Mouse (Mus musculus): Measurements from ENCODE around the gene Npas2. TPM values are rescaled to one million over a fixed set of nuclear protein-coding genes. Genes with fewer than 3 reads are reported as not detected.

Npas2 gene
- total and polyA plus RNA-seq, 3 experiments, result 0.05 TPM; not detected in 2

GRCm38 (mm10) chr1:39349001-39349400, 155.5 kb downstream of the Npas2 start:
- DNase-seq (ENCODE audit: low spot score) (no peak), ATAC-seq (ENCODE audit: extremely low read depth, insufficient number of reproducible peaks, low FRiP score, poor library complexity, severe bottlenecking) (no peak)
- Histone ChIP-seq H3K27me3 (ENCODE audit: insufficient read depth, low read length) (peaks cover 24% of the 10 kb centered on the region), H3K4me3 (ENCODE audit: low read depth, low read length) (no peak overlapping the region), H3K36me3 (replicated peaks) (no peaks in the 10 kb centered on the region), H3K9me3 (replicated peaks) (no peaks in the 10 kb centered on the region), H3K4me1 (ENCODE audit: insufficient read depth, low read depth, low read length) (no peaks in the 10 kb centered on the region)
- no peak for TF ChIP-seq GATA2 (IDR thresholded peaks at IDR 0.05; ENCODE audit: borderline replicate concordance, low read depth, low read length)
- no peak for TF ChIP-seq CTCF (IDR thresholded peaks at IDR 0.05; ENCODE audit: low read depth, low read length)
- TF ChIP-seq GATA1 (IDR thresholded peaks at IDR 0.05; ENCODE audit: borderline replicate concordance, low read length), result no peak

- Histone ChIP-seq H3K9me3 (replicated peaks) (no peaks in the 10 kb centered on the region), H3K4me1 (ENCODE audit: insufficient read depth, low read depth, low read length) (no peaks in the 10 kb centered on the region), H3K4me3 (ENCODE audit: low read depth, low read length) (no peak overlapping the region), H3K36me3 (replicated peaks) (no peaks in the 10 kb centered on the region), H3K27me3 (ENCODE audit: insufficient read depth, low read length) (peaks cover 24% of the 10 kb centered on the region)
- no peak for DNase-seq (ENCODE audit: low spot score)
- no peak for ATAC-seq (ENCODE audit: extremely low read depth, insufficient number of reproducible peaks, low FRiP score, poor library complexity, severe bottlenecking)
- TF ChIP-seq GATA2 (IDR thresholded peaks at IDR 0.05; ENCODE audit: borderline replicate concordance, low read depth, low read length) (no peak), CTCF (IDR thresholded peaks at IDR 0.05; ENCODE audit: low read depth, low read length) (no peak), POLR2AphosphoS5 (IDR thresholded peaks at IDR 0.05; ENCODE audit: insufficient replicate concordance, low read depth, low read length) (no peak), GATA1 (IDR thresholded peaks at IDR 0.05; ENCODE audit: borderline replicate concordance, low read length) (no peak), TAL1 (conservative IDR thresholded peaks at IDR 0.05; ENCODE audit: low read depth, low read length) (no peak)
These were observed 155.9 kb downstream of the Npas2 start for GRCm38 (mm10) chr1:39349427-39349826.

GRCm38 (mm10) chr1:39361754-39362514, 168.4 kb downstream of the Npas2 start:
- TF ChIP-seq GATA2 (IDR thresholded peaks at IDR 0.05; ENCODE audit: borderline replicate concordance, low read depth, low read length) (no peak), CTCF (IDR thresholded peaks at IDR 0.05; ENCODE audit: low read depth, low read length) (no peak), GATA1 (IDR thresholded peaks at IDR 0.05; ENCODE audit: borderline replicate concordance, low read length) (no peak), TAL1 (conservative IDR thresholded peaks at IDR 0.05; ENCODE audit: low read depth, low read length) (no peak), POLR2AphosphoS5 (IDR thresholded peaks at IDR 0.05; ENCODE audit: insufficient replicate concordance, low read depth, low read length) (no peak)

GRCm38 (mm10) chr1:39362515-39362893, 169.0 kb downstream of the Npas2 start:
- H3K9me3 ChIP-seq (replicated peaks), result no peaks in the 10 kb centered on the region
- no peaks in the 10 kb centered on the region for H3K36me3 ChIP-seq (replicated peaks)
- TF ChIP-seq CTCF (IDR thresholded peaks at IDR 0.05; ENCODE audit: low read depth, low read length) (no peak), GATA1 (IDR thresholded peaks at IDR 0.05; ENCODE audit: borderline replicate concordance, low read length) (no peak), GATA2 (IDR thresholded peaks at IDR 0.05; ENCODE audit: borderline replicate concordance, low read depth, low read length) (no peak), TAL1 (conservative IDR thresholded peaks at IDR 0.05; ENCODE audit: low read depth, low read length) (no peak), POLR2AphosphoS5 (IDR thresholded peaks at IDR 0.05; ENCODE audit: insufficient replicate concordance, low read depth, low read length) (no peak)
- no peak overlapping the region; the same call in 1 of the 2 replicates for H3K4me3 ChIP-seq (ENCODE audit: low read depth, low read length)
- ATAC-seq (ENCODE audit: extremely low read depth, insufficient number of reproducible peaks, low FRiP score, poor library complexity, severe bottlenecking) (no peak), DNase-seq (ENCODE audit: low spot score) (no peak)
- peaks cover 32% of the 10 kb centered on the region for H3K4me1 ChIP-seq (ENCODE audit: insufficient read depth, low read depth, low read length)
- peaks cover 64% of the 10 kb centered on the region for H3K27me3 ChIP-seq (ENCODE audit: insufficient read depth, low read length)

More at GRCm38 (mm10) chr1:39361754-39362514, 168.4 kb downstream of the Npas2 start:
- peaks cover 69% of the 10 kb centered on the region for H3K27me3 ChIP-seq (ENCODE audit: insufficient read depth, low read length)
- peaks cover 27% of the 10 kb centered on the region for H3K4me1 ChIP-seq (ENCODE audit: insufficient read depth, low read depth, low read length)
- DNase-seq (ENCODE audit: low spot score) (no peak), ATAC-seq (ENCODE audit: extremely low read depth, insufficient number of reproducible peaks, low FRiP score, poor library complexity, severe bottlenecking) (no peak)
- no peaks in the 10 kb centered on the region for H3K36me3 ChIP-seq (replicated peaks)
- no peaks in the 10 kb centered on the region for H3K9me3 ChIP-seq (replicated peaks)
- no peak overlapping the region for H3K4me3 ChIP-seq (ENCODE audit: low read depth, low read length)

GRCm38 (mm10) chr1:39365562-39365961, 172.0 kb downstream of the Npas2 start:
- Histone ChIP-seq H3K36me3 (replicated peaks) (peaks cover 25% of the 10 kb centered on the region), H3K9me3 (replicated peaks) (no peaks in the 10 kb centered on the region), H3K4me3 (ENCODE audit: low read depth, low read length) (no peak overlapping the region), H3K27me3 (ENCODE audit: insufficient read depth, low read length) (peaks cover 44% of the 10 kb centered on the region), H3K4me1 (ENCODE audit: insufficient read depth, low read depth, low read length) (peaks cover 39% of the 10 kb centered on the region)
- no peak for DNase-seq (ENCODE audit: low spot score)
- TF ChIP-seq GATA2 (IDR thresholded peaks at IDR 0.05; ENCODE audit: borderline replicate concordance, low read depth, low read length) (no peak), CTCF (IDR thresholded peaks at IDR 0.05; ENCODE audit: low read depth, low read length) (no peak), POLR2AphosphoS5 (IDR thresholded peaks at IDR 0.05; ENCODE audit: insufficient replicate concordance, low read depth, low read length) (no peak), GATA1 (IDR thresholded peaks at IDR 0.05; ENCODE audit: borderline replicate concordance, low read length) (no peak), TAL1 (conservative IDR thresholded peaks at IDR 0.05; ENCODE audit: low read depth, low read length) (no peak)
- no peak for ATAC-seq (ENCODE audit: extremely low read depth, insufficient number of reproducible peaks, low FRiP score, poor library complexity, severe bottlenecking)

GRCm38 (mm10) chr1:39367045-39367444, 173.5 kb downstream of the Npas2 start:
- Histone ChIP-seq H3K9me3 (replicated peaks) (no peaks in the 10 kb centered on the region), H3K27me3 (ENCODE audit: insufficient read depth, low read length) (peaks cover 29% of the 10 kb centered on the region), H3K4me3 (ENCODE audit: low read depth, low read length) (peak overlapping the region; percentile 86), H3K4me1 (ENCODE audit: insufficient read depth, low read depth, low read length) (peaks cover 45% of the 10 kb centered on the region), H3K36me3 (replicated peaks) (peaks cover 40% of the 10 kb centered on the region)
- ATAC-seq (ENCODE audit: extremely low read depth, insufficient number of reproducible peaks, low FRiP score, poor library complexity, severe bottlenecking) (no peak), DNase-seq (ENCODE audit: low spot score) (no peak)
- TF ChIP-seq POLR2AphosphoS5 (IDR thresholded peaks at IDR 0.05; ENCODE audit: insufficient replicate concordance, low read depth, low read length) (no peak), CTCF (IDR thresholded peaks at IDR 0.05; ENCODE audit: low read depth, low read length) (no peak), GATA1 (IDR thresholded peaks at IDR 0.05; ENCODE audit: borderline replicate concordance, low read length) (no peak), GATA2 (IDR thresholded peaks at IDR 0.05; ENCODE audit: borderline replicate concordance, low read depth, low read length) (no peak), TAL1 (conservative IDR thresholded peaks at IDR 0.05; ENCODE audit: low read depth, low read length) (no peak)

Data from G1E (cell line).